9 mouse cellular contexts compared by ENCODE assay signal in the genomic region with DNA sequence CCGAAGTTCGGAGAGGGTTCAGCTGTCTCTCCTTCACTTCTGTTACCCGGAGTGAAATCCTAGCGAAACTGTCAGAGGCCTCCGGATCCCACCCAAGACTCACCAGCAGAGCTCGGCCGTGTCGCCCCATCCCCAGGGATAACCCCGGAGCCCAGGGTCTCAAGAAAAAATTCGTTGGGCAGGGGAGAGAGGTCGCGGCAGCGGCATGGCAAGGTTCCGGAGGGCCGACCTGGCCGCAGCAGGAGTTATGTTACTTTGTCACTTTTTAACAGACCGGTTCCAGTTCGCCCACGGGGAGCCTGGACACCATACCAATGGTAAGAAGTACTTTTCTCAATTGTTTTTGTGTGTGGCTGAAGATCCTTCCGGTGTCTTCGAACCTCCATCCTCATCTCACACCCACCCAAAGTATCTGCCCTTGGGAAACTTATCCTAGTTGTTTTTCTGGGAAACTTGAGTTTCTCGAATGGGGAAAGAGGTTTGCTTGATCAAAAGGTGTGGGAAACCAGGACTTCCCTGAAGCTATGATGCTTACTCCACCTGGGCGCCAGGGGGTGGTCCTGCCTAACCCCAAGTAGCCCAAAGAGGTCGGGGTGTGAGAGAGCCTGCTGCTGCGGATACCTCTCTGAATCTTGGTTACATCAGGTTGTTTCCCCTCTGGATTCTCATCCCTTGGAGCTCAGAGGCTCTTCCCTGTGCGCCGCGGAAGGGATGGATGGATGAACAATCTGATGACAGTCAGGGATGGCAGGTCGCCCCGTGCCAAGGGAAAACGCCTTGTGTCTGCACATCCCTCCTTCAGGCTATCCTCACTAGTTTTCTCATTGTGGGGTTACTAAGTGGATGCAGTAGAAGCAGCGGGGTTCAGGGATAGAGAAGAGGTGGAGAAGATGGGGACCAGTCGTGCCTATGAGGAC. TPM values are rescaled to one million over a fixed set of nuclear protein-coding genes. Genes with fewer than 3 reads are reported as not detected.
A peak's percentile ranks its signal among the peaks of the same experiment; 100 is the strongest.
DNase-seq lines count a peak whose midpoint lies in the region; ATAC-seq lines count a peak whose summit lies in the region.
"Had no signal": no experiment of that assay in that cellular context is flagged by ENCODE, and none has a peak within 500 bp of the region (broad histone marks: within the 10 kb centered on the region; RNA-seq: fewer than 3 reads in every experiment).

No protein-coding gene starts in this region.

- no peaks in the 10 kb centered on the region for H3K4me1 ChIP-seq in embryonic facial prominence, embryonic 15.5 days
- 0 out of 2 replicates have a peak, but pooled peaks cover 13% of the 10 kb centered on the region for H3K4me1 ChIP-seq in hindbrain, embryonic 14.5 days (replicated peaks; ENCODE audit: control insufficient read depth, insufficient read depth, low read length)
- H3K4me1 ChIP-seq in limb, embryonic 15.5 days: peaks cover 15% of the 10 kb centered on the region
- peaks cover 7% of the 10 kb centered on the region for H3K4me1 ChIP-seq in neural tube, embryonic 12.5 days

- peak overlapping the region; percentile 89 for H3K27ac ChIP-seq in embryonic facial prominence, embryonic 15.5 days (replicated peaks)
- peak overlapping the region; percentile 86 for H3K27ac ChIP-seq in hindbrain, embryonic 14.5 days
- peak overlapping the region; percentile 80 for H3K27ac ChIP-seq in limb, embryonic 15.5 days
- no peak overlapping the region for H3K27ac ChIP-seq in neural tube, embryonic 12.5 days

- no peaks in the 10 kb centered on the region for H3K27me3 ChIP-seq in embryonic facial prominence, embryonic 15.5 days
- H3K27me3 ChIP-seq in hindbrain, embryonic 14.5 days (ENCODE audit: control insufficient read depth, insufficient read depth, low read length): 0 out of 2 replicates have a peak, but pooled peaks cover 7% of the 10 kb centered on the region
- H3K27me3 ChIP-seq in limb, embryonic 15.5 days: no peaks in the 10 kb centered on the region
- peaks cover 4% of the 10 kb centered on the region; the same call in 1 of the 2 replicates for H3K27me3 ChIP-seq in neural tube, embryonic 12.5 days (replicated peaks)
- H3K27me3 ChIP-seq: CH12.LX had no signal

- no peak for ATAC-seq in embryonic facial prominence, embryonic 15.5 days (ENCODE audit: insufficient number of reproducible peaks, low FRiP score, low TSS enrichment, low read depth)
- no peak for ATAC-seq in hindbrain, embryonic 14.5 days (ENCODE audit: low FRiP score)
- no peak; the same call in 1 of the 2 replicates for ATAC-seq in limb, embryonic 15.5 days (ENCODE audit: insufficient number of reproducible peaks, low FRiP score, low TSS enrichment, low read depth)
- ATAC-seq in neural tube, embryonic 12.5 days (ENCODE audit: low FRiP score, low read depth): no peak
- no peak for ATAC-seq in activated CD4-positive, CD25-positive, alpha-beta regulatory T cell, adult 4 months

- peak overlapping the region; percentile 94 for H3K4me2 ChIP-seq in embryonic facial prominence, embryonic 15.5 days (replicated peaks)
- H3K4me2 ChIP-seq in hindbrain, embryonic 14.5 days (replicated peaks): peak overlapping the region; percentile 80
- H3K4me2 ChIP-seq in limb, embryonic 15.5 days: peak overlapping the region; percentile 68
- peak overlapping the region; percentile 81 for H3K4me2 ChIP-seq in neural tube, embryonic 12.5 days (replicated peaks)

- peak overlapping the region; percentile 44 for H3K9ac ChIP-seq in embryonic facial prominence, embryonic 15.5 days
- peak overlapping the region; percentile 72 for H3K9ac ChIP-seq in hindbrain, embryonic 14.5 days
- peak overlapping the region; percentile 46 for H3K9ac ChIP-seq in limb, embryonic 15.5 days
- peak overlapping the region; percentile 62 for H3K9ac ChIP-seq in neural tube, embryonic 12.5 days

- no peaks in the 10 kb centered on the region for H3K36me3 ChIP-seq in embryonic facial prominence, embryonic 15.5 days
- no peaks in the 10 kb centered on the region for H3K36me3 ChIP-seq in hindbrain, embryonic 14.5 days (replicated peaks; ENCODE audit: control insufficient read depth, insufficient read depth)
- H3K36me3 ChIP-seq in limb, embryonic 15.5 days: no peaks in the 10 kb centered on the region
- no peaks in the 10 kb centered on the region for H3K36me3 ChIP-seq in neural tube, embryonic 12.5 days

- DNase-seq in gastrocnemius, postnatal 10 days: peak; percentile 21
- no peak for DNase-seq in gastrocnemius, adult 18-20 months (ENCODE audit: low spot score)
- DNase-seq in adrenal gland, postnatal 25 days: peak; percentile 6
- DNase-seq in hindbrain, embryonic 14.5 days (ENCODE audit: low spot score): no peak

- no peaks in the 10 kb centered on the region for H3K9me3 ChIP-seq in embryonic facial prominence, embryonic 15.5 days (replicated peaks)
- H3K9me3 ChIP-seq in hindbrain, embryonic 14.5 days (ENCODE audit: control insufficient read depth, low read length): no peaks in the 10 kb centered on the region
- H3K9me3 ChIP-seq in limb, embryonic 15.5 days: no peaks in the 10 kb centered on the region
- H3K9me3 ChIP-seq in neural tube, embryonic 12.5 days: no peaks in the 10 kb centered on the region

- peak overlapping the region; percentile 67 for H3K4me3 ChIP-seq in embryonic facial prominence, embryonic 15.5 days (replicated peaks)
- H3K4me3 ChIP-seq in hindbrain, embryonic 14.5 days (replicated peaks; ENCODE audit: low read length): peak overlapping the region; percentile 61
- H3K4me3 ChIP-seq in limb, embryonic 15.5 days: peak overlapping the region; percentile 54
- H3K4me3 ChIP-seq in neural tube, embryonic 12.5 days: peak overlapping the region; percentile 59

- 4% methylated on average over 33 of the region's 33 CpGs for WGBS in embryonic facial prominence, embryonic 15.5 days
- 2% methylated on average over 33 of the region's 33 CpGs for WGBS in hindbrain, embryonic 14.5 days
- WGBS in limb, embryonic 15.5 days: 3% methylated on average over 33 of the region's 33 CpGs
- 4% methylated on average over 33 of the region's 33 CpGs for WGBS in neural tube, embryonic 12.5 days

RNA-seq across cellular contexts. Expression of a gene that starts 1.1 kb away (rescaled TPM):
- total RNA-seq in gastrocnemius, postnatal 10 days (2021): 10 to 100 TPM; 33.5 to 38.5 TPM
- total RNA-seq in gastrocnemius, adult 18-20 months (2021): 10 to 100 TPM in 1 of 2 experiments, 1 to 10 TPM in 1; 9.9 to 12.6 TPM
- 15.0 and 17.4 TPM in 2 replicates for total RNA-seq in adrenal gland, postnatal 25 days (2021)
- polyA plus RNA-seq in embryonic facial prominence, embryonic 15.5 days (2015; fragmentation: Nextera tagmentation; extraction: Ambion mirVana): 42.4 and 46.3 TPM in 2 replicates
- polyA plus RNA-seq in hindbrain, embryonic 14.5 days (2014; fragmentation: Nextera tagmentation; extraction: Ambion mirVana): 25.6 and 31.7 TPM in 2 replicates
- polyA plus RNA-seq in limb, embryonic 15.5 days (2015; fragmentation: Nextera tagmentation; extraction: Ambion mirVana): 59.5 and 63.7 TPM in 2 replicates
- polyA plus RNA-seq in neural tube, embryonic 12.5 days (2016; fragmentation: Nextera tagmentation; extraction: Ambion mirVana): 21.6 and 22.4 TPM in 2 replicates
- polyA plus RNA-seq in activated CD4-positive, CD25-positive, alpha-beta regulatory T cell, adult 4 months (2017; shearing (Covaris generic)): 1 to 10 TPM in 1 of 2 experiments, under 1 TPM in 1; 0.22 to 1.9 TPM
- total RNA-seq: CH12.LX had no signal

Comparison
In these comparisons a context has a peak if more than half of its experiments do, and no peak if none do; other contexts are left out.
1. DNase-seq: peak in gastrocnemius, postnatal 10 days (single experiment) and adrenal gland, postnatal 25 days (single experiment); none in gastrocnemius, adult 18-20 months (single experiment) and hindbrain, embryonic 14.5 days (single experiment).
2. Peak in every context shown above with its lines, with median percentiles within 50 percentile points of each other: H3K4me2 ChIP-seq, H3K4me3 ChIP-seq and H3K9ac ChIP-seq.